Mouse (Mus musculus): ENCODE results near the gene Rtn1. TPM values are rescaled to one million over a fixed set of nuclear protein-coding genes. Genes with fewer than 3 reads are reported as not detected.
A peak's percentile ranks its signal among the peaks of the same experiment; 100 is the strongest.

The Rtn1 gene
- polyA plus RNA-seq, 1 experiment from 2014 or later: 1.5 TPM

DNA sequence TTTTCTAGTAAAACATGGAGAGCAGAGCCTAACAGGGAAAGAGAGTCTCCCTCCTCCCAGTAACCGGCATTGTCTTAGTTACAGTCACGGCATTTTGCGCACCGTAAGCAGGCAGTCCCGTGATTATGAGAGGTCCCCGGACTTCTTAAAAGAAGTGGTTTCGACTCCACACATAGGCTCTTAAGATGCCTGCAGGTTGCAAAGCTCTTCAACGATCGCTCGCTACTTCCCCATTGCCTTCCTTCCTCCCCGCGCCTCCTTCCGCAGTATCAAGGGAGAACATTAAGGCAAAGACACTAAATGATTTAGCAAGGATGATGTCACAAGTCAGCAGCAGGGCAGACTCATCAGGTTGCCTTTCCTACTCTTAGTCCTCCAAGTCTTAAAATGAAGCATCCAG, 72.8 kb downstream of the Rtn1 start:
- TF ChIP-seq CTCF (IDR thresholded peaks at IDR 0.05; ENCODE audit: low read depth) (no peak), EP300 (IDR thresholded peaks at IDR 0.05; ENCODE audit: low read depth) (no peak)
- no peaks in the 10 kb centered on the region for H3K9me3 ChIP-seq (ENCODE audit: low read length)

DNA sequence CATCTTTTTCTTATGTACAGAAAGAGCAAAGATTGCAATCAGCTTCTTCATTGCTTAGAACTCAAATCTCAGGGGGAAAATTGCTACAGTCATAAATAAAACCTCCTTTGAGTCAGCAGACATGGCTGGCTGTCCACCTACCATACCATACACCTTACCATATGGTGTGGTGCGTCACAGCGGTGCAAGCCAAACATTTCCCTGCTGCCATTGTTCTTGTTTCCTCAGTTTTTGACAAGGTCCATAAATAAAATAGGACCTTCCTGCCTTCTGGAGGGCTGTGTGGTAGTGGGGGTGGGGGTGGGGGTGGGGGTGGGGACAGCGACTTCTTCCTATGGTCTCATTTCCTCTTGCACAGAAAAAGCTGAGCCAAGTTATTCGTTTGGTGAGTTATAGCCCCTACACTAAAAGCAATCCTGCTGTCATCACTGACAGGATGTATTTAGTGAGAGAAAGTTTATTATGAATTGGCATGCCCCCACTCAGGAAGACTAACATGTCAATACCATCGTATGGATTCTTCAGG, 76.3 kb downstream of the Rtn1 start:
- no peaks in the 10 kb centered on the region for H3K9me3 ChIP-seq (ENCODE audit: low read length)
- H3K27me3 ChIP-seq (ENCODE audit: insufficient read depth, low read length): no peaks in the 10 kb centered on the region
- no peak overlapping the region for H3K27ac ChIP-seq (ENCODE audit: low read depth)
- WGBS (ENCODE audit: insufficient replicate concordance): 58% methylated on average over 5 of the region's 5 CpGs
- no peaks in the 10 kb centered on the region for H3K4me1 ChIP-seq (ENCODE audit: insufficient read depth)
- TF ChIP-seq EP300 (IDR thresholded peaks at IDR 0.05; ENCODE audit: low read depth) (no peak), CTCF (IDR thresholded peaks at IDR 0.05; ENCODE audit: low read depth) (no peak)
- H3K4me3 ChIP-seq (ENCODE audit: low read depth, low read length): no peak overlapping the region
- no peak overlapping the region for H3K4me2 ChIP-seq (ENCODE audit: low read depth, low read length)
- H3K36me3 ChIP-seq (replicated peaks; ENCODE audit: insufficient read depth, low read length): no peaks in the 10 kb centered on the region
- no peak overlapping the region for H3K9ac ChIP-seq (replicated peaks)
- ATAC-seq (no peak), DNase-seq (no peak)

More for the DNA sequence above, 72.8 kb downstream of the Rtn1 start:
- no peak overlapping the region for H3K27ac ChIP-seq (ENCODE audit: low read depth)
- no peak for DNase-seq
- WGBS (ENCODE audit: insufficient replicate concordance): 49% methylated on average over 13 of the region's 13 CpGs
- H3K4me3 ChIP-seq (ENCODE audit: low read depth, low read length): no peak overlapping the region
- no peak overlapping the region for H3K4me2 ChIP-seq (ENCODE audit: low read depth, low read length)
- H3K27me3 ChIP-seq (ENCODE audit: insufficient read depth, low read length): no peaks in the 10 kb centered on the region
- H3K36me3 ChIP-seq (replicated peaks; ENCODE audit: insufficient read depth, low read length): no peaks in the 10 kb centered on the region
- H3K4me1 ChIP-seq (ENCODE audit: insufficient read depth): no peaks in the 10 kb centered on the region
- ATAC-seq: peak; percentile 29; the same call in 1 of the 2 replicates
- H3K9ac ChIP-seq (replicated peaks): no peak overlapping the region

DNA sequence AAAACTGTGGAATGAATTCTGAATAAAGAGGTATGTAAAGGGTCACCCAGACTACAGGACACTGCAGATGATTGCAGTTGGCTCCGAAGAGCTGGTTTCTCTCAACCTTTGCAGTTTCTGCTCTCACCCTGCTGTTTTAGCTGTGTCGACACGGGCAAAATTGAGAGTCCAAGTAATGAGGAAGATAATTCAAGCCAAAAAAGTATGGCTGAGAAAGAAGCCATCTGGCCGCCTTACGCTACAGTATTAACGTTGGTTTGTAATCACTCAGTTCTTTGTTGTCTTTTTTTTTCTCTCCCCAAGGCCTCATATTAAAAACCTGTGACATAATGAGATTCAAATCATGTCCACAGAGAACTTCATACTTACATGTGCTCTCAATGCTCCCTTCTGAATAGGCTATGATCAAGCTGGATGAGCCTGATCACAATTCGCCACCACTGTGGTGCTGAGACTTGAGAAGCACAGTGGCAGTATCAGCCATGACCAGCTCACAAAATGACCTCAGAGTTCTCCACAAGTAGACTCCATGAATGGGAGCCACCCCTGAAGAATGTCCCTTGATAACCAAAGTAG, 76.9 kb downstream of the Rtn1 start:
- TF ChIP-seq CTCF (IDR thresholded peaks at IDR 0.05; ENCODE audit: low read depth): no peak
- no peak for TF ChIP-seq EP300 (IDR thresholded peaks at IDR 0.05; ENCODE audit: low read depth)
- ATAC-seq (no peak), DNase-seq (no peak)
- no peaks in the 10 kb centered on the region for H3K9me3 ChIP-seq (ENCODE audit: low read length)
- H3K9ac ChIP-seq (replicated peaks): no peak overlapping the region
- no peak overlapping the region for H3K4me3 ChIP-seq (ENCODE audit: low read depth, low read length)
- no peaks in the 10 kb centered on the region for H3K4me1 ChIP-seq (ENCODE audit: insufficient read depth)
- H3K27me3 ChIP-seq (ENCODE audit: insufficient read depth, low read length): no peaks in the 10 kb centered on the region
- H3K4me2 ChIP-seq (ENCODE audit: low read depth, low read length): no peak overlapping the region
- H3K27ac ChIP-seq (ENCODE audit: low read depth): no peak overlapping the region
- no peaks in the 10 kb centered on the region for H3K36me3 ChIP-seq (replicated peaks; ENCODE audit: insufficient read depth, low read length)
- WGBS (ENCODE audit: insufficient replicate concordance): 81% methylated on average over 7 of the region's 7 CpGs

DNA sequence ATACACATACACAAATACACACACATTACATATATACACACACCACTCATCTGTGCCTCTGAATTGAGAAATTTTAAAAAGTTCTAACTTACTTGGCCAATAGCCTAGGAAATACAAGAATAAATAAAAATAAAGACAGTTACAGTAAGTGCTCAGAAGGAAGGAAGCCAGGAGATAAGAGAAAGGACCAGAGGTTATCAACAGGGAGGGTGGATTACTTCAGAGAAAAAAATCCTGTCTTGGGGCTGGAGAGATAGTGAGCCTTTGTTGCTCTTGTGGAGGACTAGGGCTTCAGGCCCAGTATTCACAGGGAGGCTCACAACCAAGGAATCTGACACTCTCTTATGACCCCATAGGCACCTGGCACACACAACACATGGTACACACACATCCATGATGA, 82.8 kb downstream of the Rtn1 start:
- Histone ChIP-seq H3K9me3 (ENCODE audit: low read length) (no peaks in the 10 kb centered on the region), H3K27me3 (ENCODE audit: insufficient read depth, low read length) (no peaks in the 10 kb centered on the region), H3K4me2 (ENCODE audit: low read depth, low read length) (no peak overlapping the region), H3K9ac (replicated peaks) (no peak overlapping the region), H3K4me1 (ENCODE audit: insufficient read depth) (no peaks in the 10 kb centered on the region), H3K36me3 (replicated peaks; ENCODE audit: insufficient read depth, low read length) (no peaks in the 10 kb centered on the region), H3K4me3 (ENCODE audit: low read depth, low read length) (no peak overlapping the region), H3K27ac (ENCODE audit: low read depth) (no peak overlapping the region)
- ATAC-seq (no peak), DNase-seq (no peak)
- TF ChIP-seq EP300 (IDR thresholded peaks at IDR 0.05; ENCODE audit: low read depth): no peak
- no peak for TF ChIP-seq CTCF (IDR thresholded peaks at IDR 0.05; ENCODE audit: low read depth)

DNA sequence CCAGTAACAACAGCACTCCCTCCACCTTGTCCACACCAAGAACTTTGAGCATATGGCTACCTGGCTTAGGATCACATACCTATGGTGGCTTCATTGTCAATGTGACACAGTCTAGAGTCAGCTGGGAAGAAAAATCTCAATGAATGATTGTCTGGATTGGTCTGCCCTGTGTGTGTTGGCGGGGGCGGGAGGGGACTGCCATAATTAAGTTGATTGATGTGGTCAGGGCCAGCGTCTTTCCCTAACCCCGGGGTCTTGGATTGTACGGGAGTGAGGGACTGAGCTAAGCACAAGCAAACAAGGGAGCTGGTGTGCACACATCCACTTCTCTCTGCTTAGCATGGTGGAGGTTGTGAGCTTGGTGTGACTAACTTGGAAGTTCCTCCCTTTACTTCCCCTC, 83.8 kb downstream of the Rtn1 start:
- 62% methylated on average over 5 of the region's 5 CpGs for WGBS (ENCODE audit: insufficient replicate concordance)
- Histone ChIP-seq H3K27me3 (ENCODE audit: insufficient read depth, low read length) (no peaks in the 10 kb centered on the region), H3K9me3 (ENCODE audit: low read length) (no peaks in the 10 kb centered on the region), H3K4me1 (ENCODE audit: insufficient read depth) (no peaks in the 10 kb centered on the region), H3K36me3 (replicated peaks; ENCODE audit: insufficient read depth, low read length) (no peaks in the 10 kb centered on the region), H3K4me2 (ENCODE audit: low read depth, low read length) (no peak overlapping the region), H3K4me3 (ENCODE audit: low read depth, low read length) (no peak overlapping the region), H3K27ac (ENCODE audit: low read depth) (no peak overlapping the region), H3K9ac (replicated peaks) (no peak overlapping the region)
- ATAC-seq: no peak
- no peak for TF ChIP-seq CTCF (IDR thresholded peaks at IDR 0.05; ENCODE audit: low read depth)
- no peak for TF ChIP-seq EP300 (IDR thresholded peaks at IDR 0.05; ENCODE audit: low read depth)
- no peak for DNase-seq

DNA sequence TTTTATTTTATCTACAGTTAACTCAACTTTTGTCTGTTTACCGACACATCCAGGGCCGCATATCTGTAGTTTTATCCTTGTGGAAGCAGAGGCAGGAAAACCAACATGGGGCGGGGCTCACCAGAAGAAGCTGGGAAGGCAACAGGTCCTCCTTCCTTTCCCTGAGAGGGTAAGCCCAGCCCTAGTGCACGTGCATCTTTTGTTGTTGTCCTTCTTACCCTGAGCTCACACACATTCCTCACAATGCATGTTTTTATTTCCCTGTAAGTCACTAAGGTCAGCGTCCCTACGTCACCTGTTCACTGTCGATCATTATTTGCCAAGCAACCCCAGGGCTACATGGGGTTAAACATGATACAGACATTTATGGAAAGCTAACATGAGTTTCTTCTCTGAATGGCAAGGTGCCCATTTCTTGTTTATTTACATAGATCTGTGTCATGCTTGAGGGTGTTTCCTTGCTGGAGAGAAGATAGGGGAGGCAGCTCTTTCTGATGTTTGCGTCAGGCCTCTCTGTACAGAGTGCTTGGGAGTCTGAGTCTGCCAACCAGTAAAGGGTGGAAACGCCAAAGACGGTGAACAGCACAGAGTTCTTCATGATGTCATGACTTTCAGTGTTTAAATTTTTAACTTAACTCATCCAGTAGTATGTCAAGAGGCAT, 84.5 kb downstream of the Rtn1 start:
- WGBS (ENCODE audit: insufficient replicate concordance): 72% methylated on average over 10 of the region's 10 CpGs
- H3K4me3 ChIP-seq (ENCODE audit: low read depth, low read length): no peak overlapping the region
- DNase-seq: no peak

More for the DNA sequence above, 84.5 kb downstream of the Rtn1 start:
- Histone ChIP-seq H3K36me3 (replicated peaks; ENCODE audit: insufficient read depth, low read length) (no peaks in the 10 kb centered on the region), H3K27me3 (ENCODE audit: insufficient read depth, low read length) (no peaks in the 10 kb centered on the region), H3K27ac (ENCODE audit: low read depth) (no peak overlapping the region), H3K4me2 (ENCODE audit: low read depth, low read length) (no peak overlapping the region), H3K9ac (replicated peaks) (no peak overlapping the region), H3K9me3 (ENCODE audit: low read length) (no peaks in the 10 kb centered on the region), H3K4me1 (ENCODE audit: insufficient read depth) (no peaks in the 10 kb centered on the region)
- TF ChIP-seq EP300 (IDR thresholded peaks at IDR 0.05; ENCODE audit: low read depth): no peak
- no peak for TF ChIP-seq CTCF (IDR thresholded peaks at IDR 0.05; ENCODE audit: low read depth)
- no peak for ATAC-seq
